Mouse (Mus musculus) heart, embryonic 15.5 days (tissue): ENCODE measurements around the gene Nr4a3. TPM values are rescaled to one million over a fixed set of nuclear protein-coding genes. Genes with fewer than 3 reads are reported as not detected.

Source experiments
- ATAC-seq: fragments of 200-750 bp; cut with Nextera tagmentation; replicated peaks from 2 replicates; pipeline ENCODE4 v1.8.0; 2017; ENCODE audit warnings: low read depth, moderate TSS enrichment; ENCODE audit not compliant: insufficient number of reproducible peaks, insufficient read depth, low FRiP score
- H3K27ac ChIP-seq: fragments of 300-500 bp; sonication (generic); 2 replicates; pipeline ENCODE4 v1.5.1; 2015; ENCODE audit warnings: mild to moderate bottlenecking, inconsistent platforms
- H3K27me3 ChIP-seq: fragments of 300-500 bp; sonication (generic); 2 replicates; pipeline ENCODE4 v1.6.1; 2015; ENCODE audit warnings: inconsistent platforms
- H3K36me3 ChIP-seq: fragments of 300-500 bp; sonication (generic); 2 replicates; pipeline ENCODE4 v1.6.1; 2015; ENCODE audit warnings: mild to moderate bottlenecking, inconsistent platforms
- H3K4me1 ChIP-seq: fragments of 300-500 bp; sonication (generic); replicated peaks from 2 replicates; pipeline ENCODE4 v1.6.1; 2015; ENCODE audit warnings: inconsistent platforms
- H3K4me2 ChIP-seq: fragments of 300-500 bp; sonication (generic); 2 replicates; pipeline ENCODE4 v1.6.1; 2015; ENCODE audit warnings: inconsistent platforms, mild to moderate bottlenecking, moderate library complexity
- H3K4me3 ChIP-seq: fragments of 300-500 bp; sonication (generic); 2 replicates; pipeline ENCODE4 v1.5.1; 2015; ENCODE audit warnings: mild to moderate bottlenecking, inconsistent platforms
- H3K9ac ChIP-seq: fragments of 300-500 bp; sonication (generic); 2 replicates; pipeline ENCODE4 v1.6.1; 2015; ENCODE audit warnings: mild to moderate bottlenecking, inconsistent platforms
- H3K9me3 ChIP-seq: fragments of 300-500 bp; sonication (generic); replicated peaks from 2 replicates; pipeline ENCODE4 v1.6.1; 2016; ENCODE audit warnings: inconsistent platforms
- WGBS: fragments of 180-500 bp; shearing (Covaris S2); methylation state at CpG from one replicate; pipeline ENCODE4 v1.1.7; 2015; ENCODE audit warnings: mixed read lengths; 5-methylcytosine and 5-hydroxymethylcytosine counted together
- polyA plus RNA-seq: library from polyadenylated mRNA; unstranded; fragments of >200 nt; fragmentation: Nextera tagmentation; extraction: Ambion mirVana; gene quantifications from 2 replicates; pipeline ENCODE4 v1.2.1, GENCODE M21; 2015

Gene Nr4a3
- polyA plus RNA-seq, 1 experiment from 2014 or later, result 0.20 TPM

DNA sequence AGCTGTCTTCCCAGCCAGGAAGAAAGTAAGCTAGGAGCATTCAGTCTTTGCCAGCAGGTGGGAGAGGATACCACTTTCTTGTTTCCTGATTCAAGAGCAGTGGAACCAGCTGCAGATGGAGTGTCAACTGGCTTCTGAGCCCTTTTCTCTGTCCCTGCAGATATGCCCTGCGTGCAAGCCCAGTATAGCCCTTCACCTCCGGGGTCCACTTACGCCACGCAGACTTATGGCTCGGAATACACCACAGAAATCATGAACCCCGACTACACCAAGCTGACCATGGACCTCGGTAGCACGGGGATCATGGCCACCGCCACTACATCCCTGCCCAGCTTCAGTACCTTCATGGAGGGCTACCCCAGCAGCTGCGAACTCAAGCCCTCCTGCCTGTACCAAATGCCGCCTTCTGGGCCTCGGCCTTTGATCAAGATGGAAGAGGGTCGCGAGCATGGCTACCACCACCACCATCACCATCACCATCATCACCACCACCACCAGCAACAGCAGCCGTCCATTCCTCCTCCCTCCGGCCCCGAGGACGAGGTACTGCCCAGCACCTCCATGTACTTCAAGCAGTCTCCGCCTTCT is 6.2 kb downstream of the Nr4a3 start:
- ATAC-seq, result 0 out of 2 replicates have a peak, but pooled peaks have one; percentile 15
- Histone ChIP-seq H3K36me3 (no peaks in the 10 kb centered on the region), H3K4me2 (peak overlapping the region; percentile 86), H3K9me3 (no peaks in the 10 kb centered on the region), H3K9ac (no peak overlapping the region), H3K27me3 (peaks cover 78% of the 10 kb centered on the region), H3K4me3 (peak overlapping the region; percentile 47), H3K27ac (no peak overlapping the region), H3K4me1 (peaks cover 36% of the 10 kb centered on the region)
- 16% methylated on average over 19 of the region's 19 CpGs for WGBS

DNA sequence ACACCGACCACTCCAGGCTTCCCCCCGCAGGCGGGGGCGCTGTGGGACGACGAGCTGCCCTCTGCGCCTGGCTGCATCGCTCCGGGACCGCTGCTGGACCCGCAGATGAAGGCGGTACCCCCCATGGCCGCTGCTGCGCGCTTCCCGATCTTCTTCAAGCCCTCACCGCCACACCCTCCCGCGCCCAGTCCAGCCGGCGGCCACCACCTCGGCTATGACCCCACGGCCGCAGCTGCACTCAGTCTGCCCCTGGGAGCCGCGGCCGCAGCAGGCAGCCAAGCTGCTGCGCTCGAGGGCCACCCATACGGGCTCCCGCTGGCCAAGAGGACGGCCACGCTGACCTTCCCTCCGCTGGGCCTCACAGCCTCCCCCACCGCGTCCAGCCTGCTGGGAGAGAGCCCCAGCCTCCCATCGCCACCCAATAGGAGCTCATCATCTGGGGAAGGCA is 6.7 kb downstream of the Nr4a3 start:
- peaks cover 80% of the 10 kb centered on the region for H3K27me3 ChIP-seq
- peak overlapping the region; percentile 47 for H3K4me3 ChIP-seq
- no peaks in the 10 kb centered on the region for H3K36me3 ChIP-seq
- no peaks in the 10 kb centered on the region for H3K9me3 ChIP-seq
- under 1% methylated on average over 37 of the region's 37 CpGs for WGBS
- peak overlapping the region; percentile 86 for H3K4me2 ChIP-seq
- peak overlapping the region; percentile 37; the same call in 1 of the 2 replicates for H3K9ac ChIP-seq
- peaks cover 31% of the 10 kb centered on the region for H3K4me1 ChIP-seq
- H3K27ac ChIP-seq, result no peak overlapping the region
- 0 out of 2 replicates have a peak, but pooled peaks have one; percentile 16 for ATAC-seq

GRCm38 (mm10) chr4:48061716-48062115 is 16.8 kb downstream of the Nr4a3 start:
- no peak overlapping the region for H3K4me2 ChIP-seq
- peaks cover 3% of the 10 kb centered on the region; the same call in 1 of the 2 replicates for H3K27me3 ChIP-seq
- H3K9ac ChIP-seq, result no peak overlapping the region
- H3K36me3 ChIP-seq, result no peaks in the 10 kb centered on the region
- no peak overlapping the region for H3K27ac ChIP-seq
- H3K9me3 ChIP-seq, result no peaks in the 10 kb centered on the region
- no peak overlapping the region for H3K4me3 ChIP-seq
- no peaks in the 10 kb centered on the region for H3K4me1 ChIP-seq
- WGBS, result 73% methylated on average over 8 of the region's 8 CpGs
- no peak for ATAC-seq

GRCm38 (mm10) chr4:48064311-48064710 is 19.4 kb downstream of the Nr4a3 start:
- Histone ChIP-seq H3K27me3 (no peaks in the 10 kb centered on the region), H3K27ac (no peak overlapping the region), H3K4me2 (no peak overlapping the region), H3K36me3 (no peaks in the 10 kb centered on the region), H3K4me1 (no peaks in the 10 kb centered on the region), H3K4me3 (no peak overlapping the region), H3K9me3 (no peaks in the 10 kb centered on the region), H3K9ac (no peak overlapping the region)
- ATAC-seq, result no peak
- WGBS, result 61% methylated on average over 4 of the region's 4 CpGs

GRCm38 (mm10) chr4:48066676-48067075 is 21.7 kb downstream of the Nr4a3 start:
- Histone ChIP-seq H3K4me3 (no peak overlapping the region), H3K4me1 (no peaks in the 10 kb centered on the region), H3K4me2 (no peak overlapping the region), H3K36me3 (no peaks in the 10 kb centered on the region), H3K9ac (no peak overlapping the region), H3K27ac (no peak overlapping the region), H3K9me3 (no peaks in the 10 kb centered on the region), H3K27me3 (no peaks in the 10 kb centered on the region)
- WGBS, result 74% methylated on average over 2 of the region's 2 CpGs
- no peak for ATAC-seq

- Histone ChIP-seq H3K9me3 (no peaks in the 10 kb centered on the region), H3K27me3 (no peaks in the 10 kb centered on the region), H3K4me1 (no peaks in the 10 kb centered on the region), H3K9ac (no peak overlapping the region), H3K4me2 (no peak overlapping the region), H3K36me3 (no peaks in the 10 kb centered on the region), H3K4me3 (no peak overlapping the region), H3K27ac (no peak overlapping the region)
- ATAC-seq, result no peak
- WGBS, result 70% methylated on average over 7 of the region's 7 CpGs
Measured at GRCm38 (mm10) chr4:48069111-48069510, 24.2 kb downstream of the Nr4a3 start.

DNA sequence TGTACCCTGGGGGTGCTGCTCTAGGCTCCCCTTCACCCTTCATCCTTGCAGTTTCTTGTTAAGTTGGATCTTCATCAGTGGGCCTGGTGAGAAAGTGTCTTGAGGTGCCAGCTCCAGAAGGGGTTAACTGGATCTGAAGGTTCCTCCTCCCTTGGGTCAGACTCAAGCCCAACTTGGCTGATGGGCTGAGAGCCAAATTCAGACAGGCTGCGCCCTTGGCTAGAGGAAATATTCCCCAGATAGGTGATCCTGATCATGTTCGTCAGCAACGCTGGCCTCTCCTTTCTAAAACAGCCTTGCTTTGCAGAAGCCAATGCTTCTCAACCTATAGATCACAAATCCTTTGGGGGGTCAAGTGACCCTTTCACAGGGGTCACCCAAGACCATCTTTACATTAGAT is 27.1 kb downstream of the Nr4a3 start:
- ATAC-seq, result no peak
- H3K4me1 ChIP-seq, result peaks cover 2% of the 10 kb centered on the region; the same call in 1 of the 2 replicates
- H3K27ac ChIP-seq, result no peak overlapping the region
- H3K4me3 ChIP-seq, result no peak overlapping the region
- no peaks in the 10 kb centered on the region for H3K27me3 ChIP-seq
- no peaks in the 10 kb centered on the region for H3K36me3 ChIP-seq
- H3K4me2 ChIP-seq, result no peak overlapping the region
- H3K9me3 ChIP-seq, result no peaks in the 10 kb centered on the region
- 66% methylated on average over 3 of the region's 3 CpGs for WGBS
- H3K9ac ChIP-seq, result no peak overlapping the region

GRCm38 (mm10) chr4:48073325-48073724 is 28.4 kb downstream of the Nr4a3 start:
- no peaks in the 10 kb centered on the region for H3K9me3 ChIP-seq
- H3K9ac ChIP-seq, result no peak overlapping the region
- 85% methylated on average over 6 of the region's 6 CpGs for WGBS
- H3K4me1 ChIP-seq, result peaks cover 15% of the 10 kb centered on the region; the same call in 1 of the 2 replicates
- no peaks in the 10 kb centered on the region for H3K27me3 ChIP-seq
- no peak overlapping the region for H3K4me2 ChIP-seq
- no peaks in the 10 kb centered on the region for H3K36me3 ChIP-seq
- H3K27ac ChIP-seq, result no peak overlapping the region
- no peak overlapping the region for H3K4me3 ChIP-seq
- ATAC-seq, result no peak

GRCm38 (mm10) chr4:48074451-48075240 is 29.7 kb downstream of the Nr4a3 start:
- H3K9me3 ChIP-seq, result no peaks in the 10 kb centered on the region
- 75% methylated on average over 5 of the region's 5 CpGs for WGBS
- H3K4me3 ChIP-seq, result no peak overlapping the region
- ATAC-seq, result no peak
- H3K27ac ChIP-seq, result no peak overlapping the region
- H3K9ac ChIP-seq, result no peak overlapping the region
- no peak overlapping the region for H3K4me2 ChIP-seq
- H3K27me3 ChIP-seq, result no peaks in the 10 kb centered on the region
- H3K4me1 ChIP-seq, result peaks cover 15% of the 10 kb centered on the region; the same call in 1 of the 2 replicates
- no peaks in the 10 kb centered on the region for H3K36me3 ChIP-seq

DNA sequence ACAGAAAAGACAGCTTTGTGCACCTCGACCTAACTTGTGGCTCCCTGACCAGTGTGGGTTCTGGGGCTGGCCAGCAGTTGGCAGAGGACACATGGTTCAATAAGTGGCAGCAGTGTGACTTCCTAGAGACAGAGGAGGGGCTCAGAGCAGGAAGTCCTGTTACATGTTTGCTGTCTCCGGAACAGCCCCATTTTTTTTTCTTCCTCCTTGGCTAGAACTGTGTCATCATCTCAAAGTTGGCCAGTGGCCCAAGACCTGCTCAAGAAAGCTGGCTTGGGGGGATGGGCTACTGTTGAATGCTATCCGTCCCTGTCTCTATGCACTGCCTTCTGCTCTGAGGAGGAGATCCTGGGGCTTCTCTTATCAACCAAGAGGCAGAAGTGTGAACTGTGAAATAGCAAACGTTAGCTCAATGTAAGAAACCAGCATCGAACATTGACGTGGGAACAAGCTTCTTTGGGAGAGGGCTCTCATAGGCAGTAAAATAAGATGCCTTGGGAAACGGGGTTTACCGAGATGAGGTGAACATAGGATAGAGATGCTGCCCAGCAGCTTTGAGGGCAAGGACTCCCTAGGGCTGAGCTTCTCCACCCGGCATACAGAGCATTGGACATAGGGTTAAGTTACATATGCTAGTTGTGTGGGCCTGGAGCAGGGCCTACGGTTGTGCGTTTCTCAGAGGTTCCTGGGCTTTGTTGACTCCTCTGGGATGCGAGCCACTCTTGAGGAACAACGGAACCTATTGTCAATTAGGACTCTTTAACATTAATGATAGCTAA is 31.9 kb downstream of the Nr4a3 start:
- peaks cover 15% of the 10 kb centered on the region; the same call in 1 of the 2 replicates for H3K4me1 ChIP-seq
- no peaks in the 10 kb centered on the region for H3K27me3 ChIP-seq
- H3K9me3 ChIP-seq, result no peaks in the 10 kb centered on the region
- WGBS, result 55% methylated on average over 13 of the region's 13 CpGs
- H3K36me3 ChIP-seq, result no peaks in the 10 kb centered on the region
- no peak overlapping the region for H3K27ac ChIP-seq
- H3K9ac ChIP-seq, result no peak overlapping the region
- no peak overlapping the region for H3K4me2 ChIP-seq
- H3K4me3 ChIP-seq, result no peak overlapping the region
- ATAC-seq, result no peak

DNA sequence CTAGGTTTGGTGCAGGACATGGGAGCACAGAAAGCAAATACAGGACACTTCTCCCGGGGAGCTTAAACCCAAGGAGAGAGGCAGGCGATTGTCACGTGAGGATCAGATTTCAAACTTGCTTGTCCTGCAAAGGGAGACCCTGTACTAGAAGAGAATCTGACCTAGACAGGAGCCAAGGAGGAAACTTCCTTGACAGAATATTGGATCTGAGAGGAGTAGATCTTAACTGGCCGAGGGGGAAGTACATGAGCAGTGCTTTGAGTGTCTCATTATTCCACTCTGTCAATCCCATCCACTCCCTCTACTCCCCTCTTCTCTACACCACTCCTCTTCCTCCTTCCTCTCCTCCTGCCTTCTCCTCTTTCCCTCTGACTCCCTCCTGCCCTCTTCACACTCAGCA is 33.3 kb downstream of the Nr4a3 start:
- no peaks in the 10 kb centered on the region for H3K27me3 ChIP-seq
- no peaks in the 10 kb centered on the region for H3K36me3 ChIP-seq
- no peaks in the 10 kb centered on the region for H3K9me3 ChIP-seq
- H3K9ac ChIP-seq, result no peak overlapping the region
- no peak overlapping the region for H3K4me2 ChIP-seq
- no peak overlapping the region for H3K27ac ChIP-seq
- 11% methylated on average over 4 of the region's 4 CpGs for WGBS
- no peak for ATAC-seq
- no peak overlapping the region for H3K4me3 ChIP-seq
- peaks cover 15% of the 10 kb centered on the region; the same call in 1 of the 2 replicates for H3K4me1 ChIP-seq
